Mouse (Mus musculus): Measurements from ENCODE around the gene Gnao1. TPM values are rescaled to one million over a fixed set of nuclear protein-coding genes. Genes with fewer than 3 reads are reported as not detected.

The Gnao1 gene
- polyA plus RNA-seq, 2 experiments, result 4.3 to 13.5 TPM

DNA sequence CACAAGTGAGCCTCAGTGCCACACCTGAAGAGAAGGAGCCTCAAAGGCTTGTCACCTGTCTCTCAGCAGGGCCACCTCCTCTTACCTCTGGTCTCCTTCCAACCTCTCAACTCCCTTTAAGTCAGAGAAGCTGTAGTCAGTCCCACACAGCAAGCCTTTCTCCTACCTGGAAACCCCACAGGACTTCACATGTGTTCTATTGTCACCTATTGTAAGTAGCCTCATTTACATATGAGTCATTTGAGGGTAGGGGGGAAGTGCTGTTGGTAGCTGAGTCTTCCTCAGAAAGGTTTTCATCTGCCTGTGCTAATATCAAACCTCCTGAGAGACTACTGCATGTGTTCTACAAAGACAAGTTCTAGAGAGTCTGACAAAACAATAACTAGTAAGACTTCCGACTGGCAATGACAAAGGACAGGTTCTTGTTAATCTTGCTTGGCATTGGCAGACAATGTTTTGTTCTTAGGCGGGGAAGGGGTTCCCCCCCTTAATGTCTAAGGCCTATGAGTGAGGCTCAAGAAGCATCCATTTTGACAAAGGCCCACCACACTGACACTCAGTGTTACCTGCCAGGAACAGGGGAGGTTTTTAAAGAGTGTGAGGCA is 200.4 kb downstream of the Gnao1 start:
- Histone ChIP-seq H3K4me1 (ENCODE audit: control insufficient read depth, insufficient read depth, low read length) (peaks cover 9% of the 10 kb centered on the region), H3K9ac (ENCODE audit: low read depth, low read length, severe bottlenecking) (no peak overlapping the region), H3K4me3 (replicated peaks; ENCODE audit: low read length) (no peak overlapping the region), H3K36me3 (ENCODE audit: control insufficient read depth, insufficient read depth, low read length) (0 out of 2 replicates have a peak, but pooled peaks cover 3% of the 10 kb centered on the region), H3K27me3 (ENCODE audit: control insufficient read depth, insufficient read depth, low read length) (no peaks in the 10 kb centered on the region), H3K9me3 (ENCODE audit: control insufficient read depth, low read length) (no peaks in the 10 kb centered on the region), H3K4me2 (replicated peaks; ENCODE audit: low read depth, low read length, severe bottlenecking) (peak overlapping the region; percentile 83; the same call in 1 of the 2 replicates), H3K27ac (replicated peaks; ENCODE audit: low read depth, low read length) (no peak overlapping the region)
- TF ChIP-seq POLR2A (IDR thresholded peaks at IDR 0.05; ENCODE audit: borderline replicate concordance, extremely low read depth, insufficient read depth, insufficient read length), result no peak
- ATAC-seq (ENCODE audit: low FRiP score, low read depth), result no peak
- no peak for DNase-seq (ENCODE audit: low spot score)
- 77% methylated on average over 2 of the region's 2 CpGs for WGBS

DNA sequence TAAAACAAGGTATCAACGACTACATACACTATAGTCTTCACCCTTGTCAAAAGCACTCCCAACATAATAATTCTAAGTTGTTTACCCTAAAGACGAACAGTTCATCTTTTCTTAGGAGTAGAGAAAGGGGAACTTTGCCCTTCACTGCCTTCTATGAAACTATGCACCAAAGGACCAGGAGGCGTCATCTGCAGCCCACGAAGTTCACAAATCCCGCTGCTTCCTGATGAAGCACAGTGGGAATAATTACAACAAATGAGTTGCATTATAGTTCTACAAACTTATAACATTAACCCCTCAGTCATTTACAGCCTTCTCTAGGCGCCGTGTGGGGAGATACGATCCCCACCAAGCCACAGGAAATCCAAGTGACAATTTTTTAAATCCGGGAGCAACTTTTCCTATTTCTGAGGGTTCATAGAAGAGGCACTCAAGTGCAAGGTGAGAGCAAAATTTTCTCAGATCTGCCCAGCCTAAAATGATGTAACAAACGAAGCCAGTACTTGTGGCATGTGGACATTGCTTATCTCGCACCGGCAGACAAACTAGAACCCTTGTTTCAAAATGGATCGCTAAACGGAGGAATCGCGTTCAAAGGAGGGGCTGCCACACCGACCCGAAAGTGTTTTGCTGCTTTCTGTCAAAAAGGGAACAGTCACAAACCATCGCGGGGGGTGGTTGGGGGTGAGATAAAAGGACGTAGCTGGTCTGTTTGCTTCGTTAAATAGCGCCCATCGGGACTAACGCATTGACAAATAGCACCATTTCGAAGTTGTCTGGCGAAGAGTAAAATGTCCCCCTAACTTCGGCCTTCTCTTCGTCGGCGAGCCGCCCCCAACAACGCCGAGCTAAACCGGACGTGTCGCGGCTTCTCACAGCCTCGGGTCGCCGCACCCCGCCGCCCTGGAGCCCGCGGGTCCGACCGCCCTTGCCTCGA is 201.6 kb downstream of the Gnao1 start:
- TF ChIP-seq POLR2A (IDR thresholded peaks at IDR 0.05; ENCODE audit: borderline replicate concordance, extremely low read depth, insufficient read depth, insufficient read length), result no peak
- Histone ChIP-seq H3K27me3 (ENCODE audit: control insufficient read depth, insufficient read depth, low read length) (no peaks in the 10 kb centered on the region), H3K4me1 (ENCODE audit: control insufficient read depth, insufficient read depth, low read length) (peaks cover 9% of the 10 kb centered on the region), H3K36me3 (ENCODE audit: control insufficient read depth, insufficient read depth, low read length) (0 out of 2 replicates have a peak, but pooled peaks cover 3% of the 10 kb centered on the region), H3K27ac (replicated peaks; ENCODE audit: low read depth, low read length) (peak overlapping the region; percentile 92), H3K9me3 (ENCODE audit: control insufficient read depth, low read length) (no peaks in the 10 kb centered on the region), H3K4me3 (replicated peaks; ENCODE audit: low read length) (peak overlapping the region; percentile 93), H3K9ac (ENCODE audit: low read depth, low read length, severe bottlenecking) (peak overlapping the region; percentile 96), H3K4me2 (replicated peaks; ENCODE audit: low read depth, low read length, severe bottlenecking) (peak overlapping the region; percentile 83)
- WGBS, result 4% methylated on average over 48 of the region's 48 CpGs
- ATAC-seq (ENCODE audit: low FRiP score, low read depth), result no peak
- no peak for DNase-seq (ENCODE audit: low spot score)

DNA sequence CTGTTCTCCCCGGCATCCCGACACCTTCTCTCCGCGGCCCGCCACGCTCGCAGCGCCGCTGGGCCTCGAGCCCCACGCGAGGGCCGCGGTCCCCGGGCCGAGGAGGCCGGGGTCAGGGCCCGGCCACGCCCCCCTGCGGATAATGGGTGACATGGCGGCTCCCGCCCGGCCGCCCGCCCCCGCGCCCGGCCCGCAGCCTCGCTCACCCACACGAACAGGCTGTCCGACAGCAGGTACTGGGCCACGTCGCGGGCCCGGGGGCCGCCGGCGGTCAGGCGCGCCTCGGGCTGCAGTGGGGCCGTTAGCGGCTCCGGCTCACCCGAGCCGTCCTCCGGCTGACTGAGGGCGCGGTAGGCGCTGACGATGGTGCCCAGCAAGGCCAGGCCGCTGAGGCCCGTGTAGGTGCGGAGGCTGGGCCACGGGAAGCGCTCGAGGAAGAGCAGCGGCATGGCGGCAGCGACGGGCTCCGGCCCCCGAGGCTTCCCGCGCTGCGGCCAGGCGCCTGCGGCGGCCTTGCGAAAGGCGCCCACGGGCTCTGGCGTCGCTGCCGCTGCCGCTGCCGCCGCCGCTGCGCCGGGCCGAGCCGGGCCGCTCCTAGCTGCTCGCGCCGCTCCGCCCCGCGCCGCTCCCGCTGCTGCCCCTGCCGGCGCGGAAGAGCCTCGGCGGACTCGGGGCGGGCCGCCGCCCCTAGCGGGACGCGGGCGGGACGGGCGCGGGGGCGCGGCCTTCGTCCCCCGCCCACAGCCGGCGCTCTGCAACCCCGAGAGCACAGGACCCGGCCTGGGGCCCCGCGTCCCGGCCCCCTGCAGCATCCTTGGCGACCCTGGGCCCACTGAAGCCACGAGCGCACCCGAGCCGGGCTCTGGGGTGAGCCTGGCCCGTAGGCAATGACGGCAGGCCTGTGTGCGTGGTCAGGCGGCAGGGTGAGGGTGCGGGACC is 202.5 kb downstream of the Gnao1 start, which contains the start of gene Amfr:
Amfr (minus strand) TSS at position 830 of the 939 bp plus-strand sequence.
- peaks cover 9% of the 10 kb centered on the region for H3K4me1 ChIP-seq (ENCODE audit: control insufficient read depth, insufficient read depth, low read length)
- peak within 1 kb of the TSS; percentile 96 for H3K9ac ChIP-seq (ENCODE audit: low read depth, low read length, severe bottlenecking)
- no peaks in the 10 kb centered on the region for H3K27me3 ChIP-seq (ENCODE audit: control insufficient read depth, insufficient read depth, low read length)
- peak within 1 kb of the TSS; percentile 92 for H3K27ac ChIP-seq (replicated peaks; ENCODE audit: low read depth, low read length)
- no peak for TF ChIP-seq POLR2A (IDR thresholded peaks at IDR 0.05; ENCODE audit: borderline replicate concordance, extremely low read depth, insufficient read depth, insufficient read length)
- ATAC-seq (ENCODE audit: low FRiP score, low read depth) (peak; percentile 92), DNase-seq (ENCODE audit: low spot score) (peak; percentile 77)
- peak within 1 kb of the TSS; percentile 83 for H3K4me2 ChIP-seq (replicated peaks; ENCODE audit: low read depth, low read length, severe bottlenecking)
- H3K4me3 ChIP-seq (replicated peaks; ENCODE audit: low read length), result peak within 1 kb of the TSS; percentile 93
- H3K36me3 ChIP-seq (ENCODE audit: control insufficient read depth, insufficient read depth, low read length), result no peaks in the 10 kb centered on the region
- under 1% methylated on average over 42 of the region's 130 CpGs for WGBS
- H3K9me3 ChIP-seq (ENCODE audit: control insufficient read depth, low read length), result no peaks in the 10 kb centered on the region

DNA sequence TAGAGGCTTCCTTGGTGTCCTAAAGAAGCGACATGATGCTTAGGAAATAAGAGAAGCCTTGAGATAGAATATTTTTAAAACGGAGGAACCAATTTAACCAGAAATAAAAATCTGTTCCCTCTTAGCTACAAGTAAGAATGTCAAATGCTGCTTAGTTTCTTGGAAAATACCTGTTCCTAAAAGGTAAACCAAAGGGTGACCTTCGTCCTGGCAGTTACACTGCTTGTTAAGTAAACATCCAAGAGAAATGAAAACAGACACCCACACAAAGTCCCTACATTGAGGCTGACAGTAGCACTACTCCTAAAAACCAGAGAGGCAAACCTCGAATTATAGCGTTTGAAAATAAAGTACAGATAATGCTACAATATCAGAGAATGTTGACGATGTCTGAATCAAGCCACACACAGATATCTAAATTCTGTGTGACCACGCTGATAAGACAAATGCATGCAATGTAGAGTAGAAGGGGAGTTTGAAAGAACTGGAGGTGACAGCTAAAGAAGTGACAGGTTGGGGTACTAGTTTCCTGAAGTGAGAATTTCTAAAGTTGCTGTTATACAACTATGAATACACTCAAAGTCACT is 203.4 kb downstream of the Gnao1 start:
- H3K27ac ChIP-seq (replicated peaks; ENCODE audit: low read depth, low read length), result peak overlapping the region; percentile 92

More for the DNA sequence above, 203.4 kb downstream of the Gnao1 start:
- peaks cover 9% of the 10 kb centered on the region for H3K4me1 ChIP-seq (ENCODE audit: control insufficient read depth, insufficient read depth, low read length)
- WGBS, result 35% methylated on average over 7 of the region's 7 CpGs
- TF ChIP-seq POLR2A (IDR thresholded peaks at IDR 0.05; ENCODE audit: borderline replicate concordance, extremely low read depth, insufficient read depth, insufficient read length), result no peak
- peaks cover under 1% of the 10 kb centered on the region; the same call in 1 of the 2 replicates for H3K36me3 ChIP-seq (ENCODE audit: control insufficient read depth, insufficient read depth, low read length)
- ATAC-seq (ENCODE audit: low FRiP score, low read depth) (no peak), DNase-seq (ENCODE audit: low spot score) (no peak)
- peak overlapping the region; percentile 96 for H3K9ac ChIP-seq (ENCODE audit: low read depth, low read length, severe bottlenecking)
- no peaks in the 10 kb centered on the region for H3K9me3 ChIP-seq (ENCODE audit: control insufficient read depth, low read length)
- H3K27me3 ChIP-seq (ENCODE audit: control insufficient read depth, insufficient read depth, low read length), result no peaks in the 10 kb centered on the region
- H3K4me2 ChIP-seq (replicated peaks; ENCODE audit: low read depth, low read length, severe bottlenecking), result peak overlapping the region; percentile 83
- peak overlapping the region; percentile 93 for H3K4me3 ChIP-seq (replicated peaks; ENCODE audit: low read length)

Small RNA genes within 50 kb of the gene (microRNA-seq; reads per million reads assigned to microRNA genes)
- gene Gm24159, result not detected

Other genes with a start within 250 kb of the Gnao1 start
- gene Amfr, start 202.9 kb downstream of the Gnao1 start, polyA plus RNA-seq (2012; rRNA removed), result 56.9 and 79.0 TPM in 2 replicates
- 55.9 and 56.2 TPM in 2 replicates for gene Amfr, start 202.9 kb downstream of the Gnao1 start, polyA plus RNA-seq (2014; fragmentation: Nextera tagmentation; extraction: Ambion mirVana)
- 47.2 and 79.3 TPM in 2 replicates for gene Nudt21, start 227.1 kb downstream of the Gnao1 start, polyA plus RNA-seq (2012; rRNA removed)
- 117 and 118 TPM in 2 replicates for gene Nudt21, start 227.1 kb downstream of the Gnao1 start, polyA plus RNA-seq (2014; fragmentation: Nextera tagmentation; extraction: Ambion mirVana)
- gene Ogfod1, start 227.2 kb downstream of the Gnao1 start, polyA plus RNA-seq (2012; rRNA removed), result 13.4 and 13.5 TPM in 2 replicates
- gene Ogfod1, start 227.2 kb downstream of the Gnao1 start, polyA plus RNA-seq (2014; fragmentation: Nextera tagmentation; extraction: Ambion mirVana), result 17.3 and 18.7 TPM in 2 replicates

Measured in limb, embryonic 14.5 days (tissue).